Mouse (Mus musculus) cortical plate, adult 2 months (tissue): Measurements from ENCODE around the gene Zfp612.
"Not testable (repeated sequence)": the region's sequence is repeated elsewhere in the genome, so short reads cannot be mapped to it uniquely, and the experiment has no call there.

ENCODE experiments used
- CTCF ChIP-seq: fragments of 200-500 bp; IDR thresholded peaks from 2 replicates; pipeline ENCODE4 v1.5.1; 2011; ENCODE audit warnings: mild to moderate bottlenecking, control low read depth, low read length; ENCODE audit not compliant: insufficient read depth; ENCODE audit errors: extremely low read depth
- POLR2A ChIP-seq: fragments of 200-500 bp; IDR thresholded peaks from 2 replicates; pipeline ENCODE4 v1.6.1; 2011; ENCODE audit warnings: mild to moderate bottlenecking, low read length, control low read depth; ENCODE audit not compliant: insufficient read depth; ENCODE audit errors: extremely low read depth

- not testable (repeated sequence) for TF ChIP-seq CTCF, POLR2A
Measured at GRCm38 (mm10) chr8:110033771-110034170, 45.8 kb upstream of the Zfp612 start.
